Mouse (Mus musculus) left cerebral cortex, postnatal 25 days (tissue): ENCODE data around the gene Gpcpd1. TPM values are rescaled to one million over a fixed set of nuclear protein-coding genes. Genes with fewer than 3 reads are reported as not detected.
A peak's percentile ranks its signal among the peaks of the same experiment; 100 is the strongest.

ENCODE experiments used
- DNase-seq, 2 experiments: peaks; one replicate each; pipeline ENCODE4 v3.0.0; 2022; ENCODE audit warnings: low spot score in 2 of 2, mixed read lengths in 1 of 2
- intact Hi-C: fragments of 180-260 bp; cut with DNase I; formaldehyde crosslinking; loops from one replicate; pipeline ENCODE4 v1.15.1; 2025
- total RNA-seq, 2 experiments: library from RNA; stranded (reverse); gene quantifications; 2 replicates each; pipeline ENCODE4 v1.2.3; 2021

Gpcpd1 gene
- total RNA-seq, 2 experiments from 2014 or later = 90.1 to 90.7 TPM

DNA sequence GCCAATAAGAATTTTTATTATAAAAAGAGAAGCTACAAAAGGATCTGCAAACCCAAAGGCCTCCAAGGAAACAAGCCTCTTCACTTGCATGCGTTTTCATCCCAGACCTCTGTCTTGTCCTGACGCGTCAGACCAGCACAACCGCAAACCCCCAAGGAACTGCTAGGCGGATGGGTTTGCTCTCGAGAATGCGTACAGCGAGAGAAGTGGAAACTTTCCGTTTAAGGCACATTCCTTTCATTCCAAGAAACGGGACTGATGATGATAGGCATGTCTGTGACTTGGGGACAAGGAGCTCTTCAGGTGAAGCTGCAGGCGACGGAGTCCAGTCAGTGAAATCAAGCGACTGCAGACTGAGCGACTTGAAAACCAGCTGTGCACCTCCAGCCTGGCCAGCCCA lies 80.4 kb downstream of the Gpcpd1 start:
- intact Hi-C loops = no loop called here
- no peak for DNase-seq

DNA sequence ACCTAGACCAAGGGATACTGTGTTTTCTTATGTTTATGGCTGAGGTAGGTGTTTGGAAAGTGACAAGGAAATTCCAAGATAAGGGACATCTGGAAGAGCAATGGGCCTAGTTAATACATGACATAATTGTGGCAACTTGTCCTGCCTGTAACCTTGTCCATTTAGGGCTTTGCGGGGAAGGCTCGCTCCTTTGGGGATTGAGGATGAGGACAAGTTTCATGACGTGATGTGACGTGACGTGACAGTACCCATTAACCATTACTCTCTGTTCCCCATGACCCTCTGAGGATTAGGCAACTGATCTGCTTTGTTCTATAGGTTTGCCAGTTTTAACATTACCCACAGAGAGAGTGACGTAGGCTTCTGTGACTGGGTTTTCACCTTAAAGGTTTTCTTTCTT lies 81.7 kb downstream of the Gpcpd1 start:
- intact Hi-C loops = no loop called here
- no peak for DNase-seq

DNA sequence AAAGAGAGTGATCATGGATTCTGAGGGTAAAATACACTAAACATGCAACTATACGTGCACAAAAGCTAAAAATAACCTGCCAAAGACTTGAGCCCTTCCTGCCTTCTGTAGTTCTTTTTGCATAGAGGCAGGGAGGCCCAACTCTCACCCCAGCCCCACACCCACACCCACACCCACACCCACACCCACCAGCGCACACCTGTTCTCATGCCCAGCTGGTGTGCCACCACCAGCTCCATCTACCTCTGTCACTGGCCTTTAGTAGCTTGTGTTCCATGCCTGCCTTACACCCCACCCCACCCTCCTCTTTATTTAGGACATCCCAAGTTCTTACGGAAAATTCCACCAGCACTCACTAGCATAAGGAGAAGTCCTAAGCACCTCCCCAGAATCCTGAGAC lies 89.2 kb downstream of the Gpcpd1 start:
- no peak for DNase-seq
- intact Hi-C loops = no loop called here

DNA sequence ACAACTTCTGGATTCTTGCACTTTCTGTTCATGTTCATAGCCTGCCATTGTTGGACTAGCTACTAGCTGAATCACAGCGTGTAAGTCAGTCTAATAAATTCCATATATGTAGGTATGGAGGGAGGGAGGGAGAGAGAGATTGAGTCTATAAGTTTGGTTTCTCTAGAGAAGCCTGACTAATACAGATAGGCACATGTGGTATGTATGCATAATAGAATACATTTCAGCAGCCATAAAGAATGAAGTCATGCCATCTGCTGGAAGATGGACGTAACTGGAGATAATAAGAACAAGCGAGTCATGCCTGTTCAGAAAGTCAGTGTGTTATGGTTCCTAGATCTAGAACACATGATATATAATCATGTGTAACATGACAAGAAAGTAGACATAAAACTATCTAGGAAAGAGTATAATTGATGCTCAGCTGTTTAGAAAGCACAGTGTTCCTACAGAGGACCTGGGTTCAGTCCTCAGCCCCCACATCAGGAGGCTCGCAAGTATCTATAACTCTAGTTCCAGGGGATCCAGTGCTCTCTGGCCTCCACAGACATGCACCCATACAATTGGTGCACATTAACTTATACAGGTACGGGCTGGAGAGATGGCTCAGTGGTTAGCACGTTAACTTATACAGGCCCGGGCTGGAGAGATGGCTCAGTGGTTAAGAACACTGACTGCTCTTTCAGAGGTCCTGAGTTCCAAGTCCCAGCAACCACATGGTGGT lies 90.0 kb downstream of the Gpcpd1 start:
- DNase-seq = peak in 1 of 2 experiments; percentile 64
- intact Hi-C loops = no loop called here

DNA sequence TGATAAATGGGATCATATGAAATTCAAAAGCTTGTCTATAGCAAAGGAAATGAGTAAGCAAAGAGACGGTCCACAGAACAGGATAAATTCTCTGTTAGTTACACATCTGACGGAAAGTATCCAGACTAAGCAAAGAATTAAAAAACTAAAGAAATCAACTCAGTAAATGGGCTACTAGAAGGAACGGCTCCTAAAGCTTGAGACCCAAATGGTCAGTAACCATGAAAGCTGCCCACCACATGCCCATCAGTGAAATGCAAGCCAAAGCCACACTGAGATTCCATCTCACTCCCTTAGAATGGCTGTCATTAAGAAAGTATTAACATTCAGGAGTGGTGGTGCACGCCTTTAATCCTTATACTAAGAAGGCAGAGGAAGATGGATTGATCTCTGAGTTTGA lies 94.3 kb downstream of the Gpcpd1 start:
- intact Hi-C loops = no loop called here
- DNase-seq = no peak

DNA sequence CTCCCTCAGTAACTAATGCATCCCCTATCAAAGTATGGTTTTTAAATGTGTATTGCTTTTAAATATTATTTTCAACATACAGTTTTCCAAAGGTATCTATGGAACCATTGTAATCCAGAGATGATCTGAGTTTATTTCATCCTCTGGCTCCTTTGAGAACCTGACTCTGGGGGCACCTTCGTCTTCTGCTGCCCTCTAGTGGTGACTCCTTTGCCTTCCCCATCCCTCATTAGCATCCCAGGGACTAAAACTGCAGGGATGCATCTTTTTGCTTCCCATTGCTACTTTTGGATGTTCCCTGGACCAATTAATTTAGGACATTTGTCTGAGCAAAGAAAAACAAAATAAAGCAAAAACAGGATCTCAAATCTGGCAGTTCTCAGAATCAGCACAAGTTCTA lies 102.1 kb downstream of the Gpcpd1 start:
- peak; percentile 66 to 74 for DNase-seq
- intact Hi-C loops = loop anchor here (2.0 to 5.0 kb wide), 2 partner anchors 97 to 223 kb away; partner anchors contain the start of gene Cds2

DNA sequence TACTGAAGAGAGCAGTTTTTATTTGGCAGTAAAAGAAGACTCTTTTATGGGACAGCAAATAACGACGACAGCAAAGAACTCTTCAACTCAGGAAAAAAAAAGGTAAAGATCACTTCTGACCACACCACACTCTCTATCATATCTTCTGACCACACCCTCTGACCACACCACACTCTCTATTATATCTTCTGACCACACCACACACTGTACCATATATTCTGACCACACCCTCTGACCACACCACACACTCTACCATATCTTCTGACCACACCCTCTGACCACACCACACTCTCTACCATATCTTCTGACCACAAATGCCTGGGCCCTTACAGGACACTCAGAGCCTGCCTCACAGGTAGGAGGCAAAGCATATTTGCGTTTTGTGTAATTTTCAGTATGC lies 106.0 kb downstream of the Gpcpd1 start:
- intact Hi-C loops = no loop called here
- DNase-seq = no peak

Other genes starting within 250 kb of the Gpcpd1 start
- 1 to 10 TPM; 1.5 to 4.0 TPM for gene Prokr2, start 202.3 kb downstream of the Gpcpd1 start, total RNA-seq
- 10 to 100 TPM in 1 of 2 experiments, 1 to 10 TPM in 1; 8.5 to 11.8 TPM for gene Shld1, start 99.2 kb upstream of the Gpcpd1 start, total RNA-seq
- 100 to 1,000 TPM; 261 TPM for gene Chgb, start 193.5 kb upstream of the Gpcpd1 start, total RNA-seq
- gene Trmt6, start 228.3 kb upstream of the Gpcpd1 start, total RNA-seq = 10 to 100 TPM; 24.8 to 27.2 TPM
- 1 to 10 TPM; 3.9 to 5.6 TPM for gene Mcm8, start 228.4 kb upstream of the Gpcpd1 start, total RNA-seq